Mouse (Mus musculus): ENCODE results near the gene Rev1. TPM values are rescaled to one million over a fixed set of nuclear protein-coding genes. Genes with fewer than 3 reads are reported as not detected.

The Rev1 gene
- 10 to 100 TPM; 14.9 to 17.1 TPM for total RNA-seq (2021)

- peak; percentile 89 to 94 for DNase-seq
- intact Hi-C loops (cut with DNase I), result loop anchor here (2.0 to 5.0 kb wide), 3 partner anchors 133 to 452 kb away; partner anchors contain the start of genes Mitd1, Mrpl30 and Txndc9
Observed at GRCm38 (mm10) chr1:38129501-38130267, at the start of gene Rev1. Rev1 (minus strand) TSS chr1:38129801.

DNA sequence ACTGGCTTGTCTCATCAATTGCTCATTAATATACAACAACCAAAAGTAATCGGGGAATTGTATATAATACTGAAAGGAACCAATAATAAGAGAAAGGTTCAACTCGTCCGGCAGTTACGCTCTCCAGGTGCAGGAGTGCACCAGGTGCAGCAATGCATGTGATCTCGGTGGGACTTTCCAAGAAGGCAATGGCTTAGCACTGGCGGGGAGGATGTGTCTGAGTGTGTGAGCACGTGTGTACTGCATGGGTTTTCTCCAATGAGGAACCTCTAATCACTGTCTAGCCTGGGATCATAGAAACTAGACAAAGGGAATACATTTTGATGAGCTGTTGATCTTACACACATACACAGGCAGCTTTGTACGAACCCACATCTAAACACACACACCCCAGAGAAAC is 49.3 kb upstream of the Rev1 start:
- DNase-seq, result no peak
- intact Hi-C loops (cut with DNase I), result no loop called here

- no peak for DNase-seq
- intact Hi-C loops (cut with DNase I), result no loop called here
Observed at GRCm38 (mm10) chr1:38176077-38176476, 46.5 kb upstream of the Rev1 start.

DNA sequence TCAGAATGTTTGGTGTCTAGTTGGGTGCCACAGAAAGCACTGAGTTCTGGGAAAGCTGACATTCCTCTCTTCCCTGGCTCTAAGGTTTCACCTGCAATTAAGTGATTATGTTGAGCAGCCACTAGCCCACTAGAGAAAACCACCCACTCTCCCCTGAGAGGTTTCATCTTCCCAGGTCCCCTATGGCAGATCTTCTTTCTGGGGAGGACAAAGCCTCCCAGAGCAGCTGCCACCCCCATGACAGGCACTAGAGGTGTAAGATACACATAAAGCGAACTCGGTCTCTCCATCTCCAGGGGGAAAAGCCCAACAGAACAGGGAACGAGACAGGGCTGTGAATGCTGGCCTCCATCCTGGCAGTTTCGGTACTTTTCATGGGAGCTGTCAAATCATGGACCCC is 42.3 kb upstream of the Rev1 start:
- intact Hi-C loops (cut with DNase I), result no loop called here
- no peak for DNase-seq

GRCm38 (mm10) chr1:38165696-38166095 is 36.1 kb upstream of the Rev1 start:
- DNase-seq, result no peak
- intact Hi-C loops (cut with DNase I), result no loop called here

- no peak for DNase-seq
- intact Hi-C loops (cut with DNase I), result no loop called here
Observed at GRCm38 (mm10) chr1:38150086-38150485, 20.5 kb upstream of the Rev1 start.

GRCm38 (mm10) chr1:38146008-38146407 is 16.4 kb upstream of the Rev1 start:
- intact Hi-C loops (cut with DNase I), result no loop called here
- DNase-seq, result no peak

GRCm38 (mm10) chr1:38141371-38141770 is 11.8 kb upstream of the Rev1 start:
- no peak for DNase-seq
- intact Hi-C loops (cut with DNase I), result no loop called here

DNA sequence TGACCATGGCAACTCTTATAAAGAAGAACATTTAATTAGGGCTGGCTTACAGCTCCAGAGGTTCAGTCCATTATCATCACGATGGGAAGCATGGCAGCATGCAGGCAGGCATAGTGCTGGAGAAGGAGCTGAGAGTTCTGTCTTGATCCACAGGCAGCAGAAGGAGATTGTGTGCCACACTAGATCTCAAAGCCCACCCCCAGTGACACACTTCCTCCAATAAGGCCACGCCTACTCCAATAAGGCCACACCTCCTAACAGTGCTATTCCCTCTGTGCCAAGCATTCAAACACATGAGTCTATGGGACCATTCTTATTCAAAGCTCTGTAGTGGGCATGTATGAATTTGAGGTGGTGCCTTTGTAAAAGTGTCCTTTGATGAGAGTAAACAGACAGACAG is 11.3 kb upstream of the Rev1 start:
- DNase-seq, result no peak
- intact Hi-C loops (cut with DNase I), result no loop called here

DNA sequence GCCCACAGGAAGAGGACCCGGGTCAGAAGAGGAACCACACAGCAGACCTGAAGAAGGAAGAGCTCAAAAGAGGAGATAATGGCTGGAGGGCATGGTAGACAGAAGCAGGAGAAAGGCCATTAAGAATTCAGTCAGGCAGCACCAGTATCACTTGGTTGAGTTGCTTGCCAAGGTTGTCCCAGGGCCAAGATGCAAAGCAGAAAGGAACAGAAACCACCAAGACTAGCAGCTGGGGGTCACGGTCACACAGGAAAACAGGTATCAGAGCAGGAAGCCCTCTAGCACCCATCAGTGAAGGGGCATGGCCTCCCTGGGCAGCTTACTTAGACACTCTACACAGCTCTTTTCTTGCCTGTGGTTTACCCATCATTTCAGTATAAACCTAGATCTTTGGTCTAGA is 9.8 kb upstream of the Rev1 start:
- DNase-seq, result no peak
- intact Hi-C loops (cut with DNase I), result no loop called here

DNA sequence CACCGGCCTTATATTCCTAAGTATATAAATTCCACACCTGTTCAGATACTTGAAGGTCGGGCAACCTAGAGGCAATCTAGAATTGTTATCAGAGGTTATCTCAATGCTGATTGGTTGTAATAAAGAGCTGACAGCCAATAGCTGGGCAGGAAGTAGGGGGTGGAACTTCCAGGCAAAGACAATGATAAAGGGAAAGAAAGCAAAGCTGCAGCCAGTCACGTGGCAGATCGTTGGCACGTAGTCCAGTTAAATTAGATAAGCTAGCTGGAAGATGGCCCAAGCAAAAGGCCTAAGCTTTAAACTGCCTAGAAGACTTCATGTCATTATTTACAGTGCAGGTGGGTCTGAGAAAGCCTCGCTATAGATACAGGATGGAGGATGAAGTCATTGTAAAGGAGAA is 3.3 kb upstream of the Rev1 start:
- intact Hi-C loops (cut with DNase I), result loop anchor here (5.0 kb wide), 1 partner anchor 456 kb away; no protein-coding TSS in a partner anchor
- peak in 1 of 2 experiments; percentile 13 for DNase-seq

DNA sequence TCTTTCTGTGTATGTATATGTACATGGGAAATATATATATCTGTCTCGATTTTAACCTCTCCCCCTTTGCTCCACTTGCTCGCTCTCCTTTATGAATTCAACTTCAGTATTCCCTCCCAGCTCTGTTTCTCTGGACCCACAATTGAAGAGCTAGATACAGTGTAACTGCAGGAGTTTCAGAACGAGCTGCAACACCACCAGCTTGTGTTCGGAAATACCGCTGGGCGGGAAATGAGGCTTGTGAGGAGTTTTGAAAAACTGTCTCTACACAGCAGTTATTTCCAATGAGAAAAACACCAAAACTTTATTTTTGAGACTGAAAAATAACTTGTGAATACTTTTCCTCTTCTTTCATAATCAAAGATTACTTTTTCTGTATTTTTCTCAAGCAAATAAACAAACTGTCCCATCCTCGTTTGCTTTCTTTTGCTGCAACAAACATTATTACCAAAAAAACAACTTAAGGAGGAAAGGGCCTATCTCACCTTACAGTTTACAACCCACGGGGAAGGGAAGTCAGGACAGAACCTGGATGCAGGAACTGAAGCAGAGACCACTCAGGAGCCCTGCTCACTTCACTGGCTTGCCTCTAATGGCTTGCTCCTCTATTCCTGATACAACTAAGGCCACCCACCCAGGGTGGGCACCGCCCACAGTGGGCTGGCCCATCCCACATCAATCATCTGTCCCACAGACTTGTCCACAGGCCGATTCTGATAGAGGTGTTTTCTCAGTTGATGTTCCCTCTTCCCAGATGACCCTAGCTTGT is 1.3 kb upstream of the Rev1 start:
- intact Hi-C loops (cut with DNase I), result loop anchor here (5.0 kb wide), 1 partner anchor 454 kb away; no protein-coding TSS in a partner anchor
- no peak for DNase-seq

GRCm38 (mm10) chr1:38128919-38129436 is 623 bp downstream of the Rev1 start:
- intact Hi-C loops (cut with DNase I), result loop anchor here (2.0 to 5.0 kb wide), 2 partner anchors 132 to 237 kb away; partner anchors contain the start of genes Mitd1, Mrpl30 and Txndc9
- peak; percentile 60 to 73 for DNase-seq

- intact Hi-C loops (cut with DNase I), result loop anchor here (5.0 kb wide), 1 partner anchor 235 kb away; the partner anchor contains the start of genes Mitd1 and Mrpl30
- no peak for DNase-seq
Observed at GRCm38 (mm10) chr1:38127036-38127435, 2.6 kb downstream of the Rev1 start.

DNA sequence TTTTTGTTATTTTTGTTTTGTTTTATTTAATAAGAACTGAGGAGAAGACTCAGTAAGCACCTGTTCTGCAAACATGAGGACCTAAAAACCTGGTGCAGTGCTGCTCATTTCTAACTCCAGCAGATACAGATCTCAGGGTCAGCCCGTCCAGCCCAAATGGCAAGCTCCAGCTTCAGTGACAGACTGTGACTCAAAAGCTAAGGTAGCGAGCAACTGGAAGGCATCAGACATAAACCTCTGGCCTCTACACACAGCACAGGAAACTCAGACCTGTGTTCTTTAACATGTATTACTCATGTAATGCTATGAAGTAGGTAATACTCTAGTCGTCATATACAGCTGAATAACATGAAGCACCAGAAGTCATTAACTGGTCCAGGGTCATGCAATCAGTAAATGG is 3.2 kb downstream of the Rev1 start:
- DNase-seq, result no peak
- intact Hi-C loops (cut with DNase I), result loop anchor here (5.0 kb wide), 1 partner anchor 234 kb away; the partner anchor contains the start of genes Mitd1 and Mrpl30

DNA sequence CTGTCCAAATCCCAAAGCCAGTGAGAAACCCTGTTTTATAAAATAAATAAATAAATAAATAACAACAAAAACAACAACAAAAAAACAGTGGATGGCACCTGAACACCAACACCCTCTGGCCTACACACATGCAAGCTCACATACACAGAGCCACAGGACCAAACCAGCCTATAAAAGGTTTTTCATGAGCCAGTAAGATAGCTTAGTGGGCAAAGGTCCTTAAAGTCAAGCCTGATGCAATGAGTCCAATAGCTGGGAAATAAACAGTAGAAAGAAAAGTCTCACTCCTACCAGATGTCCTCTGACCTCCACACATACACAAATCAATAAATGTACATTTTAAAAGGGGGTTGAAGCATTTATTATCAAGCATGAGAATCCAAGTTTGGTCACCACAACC is 5.3 kb downstream of the Rev1 start:
- intact Hi-C loops (cut with DNase I), result no loop called here
- no peak for DNase-seq

- intact Hi-C loops (cut with DNase I), result no loop called here
- DNase-seq, result no peak
Observed at GRCm38 (mm10) chr1:38120877-38121276, 8.7 kb downstream of the Rev1 start.

GRCm38 (mm10) chr1:38118624-38119023 is 11.0 kb downstream of the Rev1 start:
- DNase-seq, result no peak
- intact Hi-C loops (cut with DNase I), result no loop called here

- no peak for DNase-seq
- intact Hi-C loops (cut with DNase I), result no loop called here
Observed at GRCm38 (mm10) chr1:38109786-38110185, 19.8 kb downstream of the Rev1 start.

- no peak for DNase-seq
- intact Hi-C loops (cut with DNase I), result no loop called here
Observed at GRCm38 (mm10) chr1:38103813-38104212, 25.8 kb downstream of the Rev1 start.

- intact Hi-C loops (cut with DNase I), result no loop called here
- no peak for DNase-seq
Observed at GRCm38 (mm10) chr1:38103214-38103613, 26.4 kb downstream of the Rev1 start.

Measured in heart, postnatal 36 days (tissue).